Mouse (Mus musculus) ES-Bruce4 (cell line): Measurements from ENCODE around the gene Tor1b. TPM values are rescaled to one million over a fixed set of nuclear protein-coding genes. Genes with fewer than 3 reads are reported as not detected.
A peak's percentile ranks its signal among the peaks of the same experiment; 100 is the strongest.

ENCODE experiments used
- H3K27ac ChIP-seq: 2 replicates; pipeline ENCODE4 v1.5.1; 2012; ENCODE audit warnings: low read length, inconsistent platforms; ENCODE audit not compliant: insufficient read depth
- H3K27me3 ChIP-seq: 2 replicates; pipeline ENCODE4 v1.6.1; 2012; ENCODE audit warnings: mild to moderate bottlenecking, low read length, inconsistent platforms; ENCODE audit not compliant: control insufficient read depth, poor library complexity, insufficient read depth, severe bottlenecking
- H3K36me3 ChIP-seq: 2 replicates; pipeline ENCODE4 v1.6.1; 2012; ENCODE audit warnings: inconsistent platforms, mild to moderate bottlenecking, low read length, moderate library complexity; ENCODE audit not compliant: control insufficient read depth, poor library complexity, insufficient read depth, severe bottlenecking
- H3K4me1 ChIP-seq: one replicate; pipeline ENCODE4 v1.8.1; 2011; ENCODE audit warnings: low read length; ENCODE audit not compliant: control insufficient read depth, insufficient read depth
- H3K4me3 ChIP-seq: 2 replicates; pipeline ENCODE4 v1.5.1; 2011; ENCODE audit warnings: low read depth, mild to moderate bottlenecking, low read length
- H3K9ac ChIP-seq: 2 replicates; pipeline ENCODE4 v1.6.1; 2012; ENCODE audit warnings: low read depth, mild to moderate bottlenecking, inconsistent platforms; ENCODE audit not compliant: poor library complexity, severe bottlenecking
- H3K9me3 ChIP-seq: replicated peaks from 2 replicates; pipeline ENCODE4 v1.6.1; 2012; ENCODE audit warnings: mild to moderate bottlenecking, low read length, inconsistent platforms; ENCODE audit not compliant: control insufficient read depth, poor library complexity, insufficient read depth, severe bottlenecking
- CTCF ChIP-seq: IDR thresholded peaks from one replicate; pipeline ENCODE4 v1.8.1; 2011; ENCODE audit warnings: low read depth, low read length
- EP300 ChIP-seq: IDR thresholded peaks from 2 replicates; pipeline ENCODE4 v1.6.1; 2011; ENCODE audit warnings: low read depth, low read length; ENCODE audit not compliant: insufficient read depth
- POLR2A ChIP-seq: IDR thresholded peaks from one replicate; pipeline ENCODE4 v1.8.1; 2011; ENCODE audit warnings: low read length; ENCODE audit not compliant: insufficient read depth
- polyA plus RNA-seq: library from polyadenylated mRNA; stranded (reverse); fragments of >200 nt; gene quantifications from 2 replicates; pipeline ENCODE4 v1.2.4, GENCODE M21; 2011; ENCODE audit warnings: low read depth; ENCODE audit not compliant: missing spikeins, insufficient read depth, insufficient read length

Tor1b gene
- 21.7 and 22.3 TPM in 2 replicates for polyA plus RNA-seq

DNA sequence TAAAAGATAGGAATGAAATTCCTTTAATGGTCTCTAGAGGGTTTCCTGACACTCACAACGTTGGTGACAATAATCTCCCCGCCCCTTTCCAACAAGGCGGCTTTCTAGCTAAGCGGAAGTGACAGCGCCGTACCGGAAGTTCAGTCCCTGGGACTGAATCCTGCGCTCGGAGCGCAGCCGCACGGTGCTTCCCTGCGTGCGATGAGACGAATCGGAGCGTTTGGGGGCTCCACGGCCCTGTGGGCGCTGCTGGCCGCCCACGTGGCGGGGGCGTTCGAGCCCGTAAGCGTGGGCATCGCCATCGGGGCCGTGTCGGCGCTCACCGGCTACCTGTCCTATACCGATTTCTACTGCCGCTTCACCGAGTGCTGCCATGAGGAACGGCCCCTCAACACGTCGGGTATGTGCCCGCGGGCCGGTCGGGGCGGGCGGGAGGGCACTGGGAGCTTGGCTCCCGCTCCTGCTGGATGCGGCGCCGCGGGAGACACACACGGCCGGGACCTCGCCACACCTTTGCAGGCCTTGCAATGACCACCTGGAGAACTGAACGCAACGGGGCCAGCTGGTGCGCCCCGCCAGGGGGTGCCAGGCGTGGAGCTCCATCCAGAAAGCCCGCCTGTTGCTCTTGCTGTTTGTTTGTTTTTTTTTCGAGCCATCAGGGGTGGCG is at the start of gene Tor1b:
Gene Tor1b, plus strand, starts transcription at position 136 of the 667 bp plus-strand sequence.
- Histone ChIP-seq H3K4me1 (no peaks in the 10 kb centered on the region), H3K36me3 (peaks cover 18% of the 10 kb centered on the region), H3K4me3 (peak within 1 kb of the TSS; percentile 94), H3K27me3 (no peaks in the 10 kb centered on the region), H3K9ac (peak within 1 kb of the TSS; percentile 98), H3K27ac (peak within 1 kb of the TSS; percentile 24), H3K9me3 (peaks cover 8% of the 10 kb centered on the region; the same call in 1 of the 2 replicates)
- TF ChIP-seq CTCF, result no peak
- TF ChIP-seq POLR2A, result peak; percentile 93
- no peak for TF ChIP-seq EP300

DNA sequence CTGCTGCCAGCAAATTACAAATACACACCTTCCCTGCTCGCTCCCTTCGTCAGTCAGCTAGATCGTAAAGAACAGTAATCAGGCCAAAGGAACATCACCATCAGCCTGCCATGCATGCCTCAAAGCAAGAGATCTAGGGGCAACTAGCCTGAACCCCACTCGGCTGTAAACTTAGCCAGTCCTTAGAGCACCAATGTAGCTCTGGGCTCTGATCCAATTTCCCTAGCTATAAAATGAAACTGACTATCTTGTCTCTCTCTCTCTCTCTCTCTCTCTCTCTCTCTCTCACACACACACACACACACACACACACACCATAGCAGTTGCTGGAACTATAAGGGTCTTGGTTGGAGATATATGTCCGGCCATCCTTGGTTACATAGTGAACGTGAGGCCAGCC is 48.5 kb upstream of the Tor1b start:
- no peak overlapping the region for H3K4me3 ChIP-seq
- no peaks in the 10 kb centered on the region for H3K9me3 ChIP-seq
- no peaks in the 10 kb centered on the region for H3K36me3 ChIP-seq
- H3K27ac ChIP-seq, result no peak overlapping the region
- TF ChIP-seq EP300 (no peak), CTCF (no peak), POLR2A (no peak)
- no peak overlapping the region for H3K9ac ChIP-seq
- H3K4me1 ChIP-seq, result peaks cover 2% of the 10 kb centered on the region
- no peaks in the 10 kb centered on the region for H3K27me3 ChIP-seq

DNA sequence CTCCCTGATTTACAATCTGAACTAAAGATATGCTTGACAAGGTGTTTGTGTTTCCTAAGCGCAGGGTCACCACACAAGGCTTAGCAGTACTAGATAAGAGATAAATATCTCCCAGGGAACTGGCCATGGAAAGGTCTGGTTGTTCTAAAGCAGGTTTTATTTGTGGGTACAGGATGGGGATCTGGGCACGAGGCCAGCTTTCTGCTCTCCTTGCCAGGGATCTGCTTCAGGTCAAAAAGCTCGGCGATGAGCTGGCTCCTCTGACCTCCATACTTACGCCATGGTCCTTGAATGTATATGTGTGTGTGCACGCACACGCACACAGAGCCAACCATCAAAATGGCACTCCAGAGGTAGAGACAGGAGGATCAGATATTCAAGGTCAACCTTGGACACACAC is 47.8 kb upstream of the Tor1b start:
- H3K9ac ChIP-seq, result no peak overlapping the region
- H3K36me3 ChIP-seq, result no peaks in the 10 kb centered on the region
- no peaks in the 10 kb centered on the region for H3K9me3 ChIP-seq
- H3K4me3 ChIP-seq, result no peak overlapping the region
- no peak overlapping the region for H3K27ac ChIP-seq
- H3K4me1 ChIP-seq, result peaks cover 2% of the 10 kb centered on the region
- no peaks in the 10 kb centered on the region for H3K27me3 ChIP-seq
- TF ChIP-seq EP300 (no peak), POLR2A (no peak), CTCF (no peak)

DNA sequence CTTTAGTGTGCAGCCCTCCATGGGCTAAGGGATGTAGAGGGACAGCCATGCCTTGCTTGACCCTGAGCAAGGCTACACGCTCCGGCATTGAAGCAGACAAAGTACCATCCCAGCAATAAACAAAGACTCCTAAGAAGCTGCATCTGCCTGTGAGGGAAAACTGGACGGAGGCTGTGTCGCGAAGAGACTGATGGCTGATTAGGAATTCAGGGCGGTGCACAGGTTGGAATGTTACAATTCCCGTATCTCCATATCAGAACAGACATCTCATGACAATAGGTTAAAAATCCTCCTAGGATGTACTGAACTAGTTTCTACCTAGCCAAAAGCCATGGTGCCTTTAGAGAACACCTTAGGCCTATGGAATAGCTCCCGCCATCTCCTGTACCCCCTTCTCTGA is 46.9 kb upstream of the Tor1b start:
- Histone ChIP-seq H3K9ac (no peak overlapping the region), H3K9me3 (no peaks in the 10 kb centered on the region), H3K4me1 (peaks cover 2% of the 10 kb centered on the region), H3K27me3 (no peaks in the 10 kb centered on the region), H3K36me3 (no peaks in the 10 kb centered on the region), H3K27ac (no peak overlapping the region), H3K4me3 (no peak overlapping the region)
- TF ChIP-seq POLR2A (no peak), EP300 (0 out of 2 replicates have a peak, but pooled peaks have one; percentile 16), CTCF (no peak)

DNA sequence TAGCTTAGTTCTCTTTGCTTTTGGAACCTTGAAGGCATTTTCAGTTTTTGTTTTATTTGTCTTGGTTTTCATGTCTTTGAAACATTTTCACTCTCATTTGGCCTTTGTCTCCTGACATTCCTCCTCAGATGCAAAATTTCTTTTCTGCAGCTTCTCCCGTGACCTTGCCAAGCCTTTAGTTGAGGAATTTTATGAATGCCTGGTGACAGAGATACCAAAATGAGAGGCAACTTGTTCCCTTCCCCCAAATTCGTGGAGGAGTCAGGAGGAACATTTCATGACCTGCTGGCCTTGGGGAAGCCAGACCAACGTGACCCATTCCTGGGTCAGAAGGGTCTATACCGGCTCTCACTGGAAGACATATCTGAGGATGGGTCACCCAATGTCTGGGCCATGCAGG is 46.1 kb upstream of the Tor1b start:
- TF ChIP-seq POLR2A, result no peak
- TF ChIP-seq EP300, result no peak
- TF ChIP-seq CTCF, result no peak
- H3K4me3 ChIP-seq, result no peak overlapping the region

DNA sequence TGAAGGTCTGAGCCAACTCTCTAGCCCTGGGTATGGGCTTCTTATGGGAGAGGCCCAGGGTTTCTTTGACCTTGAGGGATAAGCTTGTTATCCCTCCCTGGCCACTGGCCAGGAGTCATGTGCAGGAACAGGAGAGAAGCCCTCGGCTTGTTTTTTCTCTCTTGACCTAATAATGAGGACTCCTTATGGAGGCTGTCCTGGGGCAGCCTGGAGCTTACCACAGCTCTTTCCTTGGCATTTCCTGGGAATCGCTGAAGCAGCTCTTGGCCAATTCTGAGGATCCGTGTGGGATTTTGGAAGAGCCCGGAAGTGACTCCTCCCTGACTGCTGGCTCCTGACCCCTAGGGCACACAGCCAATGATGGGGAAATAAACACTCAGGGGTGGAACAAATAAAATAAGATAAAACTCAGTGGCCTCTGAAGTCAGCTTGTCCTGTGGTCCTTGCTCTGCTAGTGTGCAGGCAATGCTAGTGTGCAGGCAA is 40.4 kb upstream of the Tor1b start:
- Histone ChIP-seq H3K27ac (no peak overlapping the region), H3K9ac (no peak overlapping the region), H3K27me3 (no peaks in the 10 kb centered on the region), H3K4me3 (no peak overlapping the region), H3K9me3 (no peaks in the 10 kb centered on the region), H3K36me3 (no peaks in the 10 kb centered on the region), H3K4me1 (no peaks in the 10 kb centered on the region)
- TF ChIP-seq CTCF (no peak), POLR2A (no peak), EP300 (no peak)

More for the DNA sequence above, 46.1 kb upstream of the Tor1b start:
- Histone ChIP-seq H3K27ac (no peak overlapping the region), H3K9ac (no peak overlapping the region), H3K4me1 (peaks cover 2% of the 10 kb centered on the region), H3K36me3 (no peaks in the 10 kb centered on the region), H3K27me3 (no peaks in the 10 kb centered on the region), H3K9me3 (no peaks in the 10 kb centered on the region)
